Mouse (Mus musculus) heart, embryonic 10.5 days (tissue): ENCODE data around the gene Tnr. TPM values are rescaled to one million over a fixed set of nuclear protein-coding genes. Genes with fewer than 3 reads are reported as not detected.

Source experiments
- DNase-seq: peaks from one replicate; pipeline ENCODE4 v3.0.0-alpha.2; 2017; ENCODE audit warnings: low spot score
- H3K27ac ChIP-seq: fragments of 300-500 bp; sonication (generic); 2 replicates; pipeline ENCODE4 v1.5.1; 2016; ENCODE audit warnings: mild to moderate bottlenecking
- H3K27me3 ChIP-seq: fragments of 300-500 bp; sonication (generic); 2 replicates; pipeline ENCODE4 v1.6.1; 2016; ENCODE audit warnings: mild to moderate bottlenecking; ENCODE audit not compliant: poor library complexity, insufficient read depth, severe bottlenecking
- H3K36me3 ChIP-seq: fragments of 300-500 bp; sonication (generic); 2 replicates; pipeline ENCODE4 v1.6.1; 2016; ENCODE audit warnings: mild to moderate bottlenecking, moderate library complexity
- H3K4me1 ChIP-seq: fragments of 300-500 bp; sonication (generic); 2 replicates; pipeline ENCODE4 v1.6.1; 2016; ENCODE audit warnings: mild to moderate bottlenecking
- H3K4me3 ChIP-seq: fragments of 300-500 bp; sonication (generic); 2 replicates; pipeline ENCODE4 v1.5.1; 2016; ENCODE audit warnings: mild to moderate bottlenecking, moderate library complexity
- H3K9me3 ChIP-seq: fragments of 300-500 bp; sonication (generic); 2 replicates; pipeline ENCODE4 v1.6.1; 2016; ENCODE audit warnings: mild to moderate bottlenecking, moderate library complexity
- WGBS: fragments of 180-500 bp; shearing (Covaris S2); methylation state at CpG from one replicate; pipeline ENCODE4 v1.1.7; 2016; 5-methylcytosine and 5-hydroxymethylcytosine counted together
- polyA plus RNA-seq: library from polyadenylated mRNA; unstranded; fragments of >200 nt; fragmentation: Nextera tagmentation; extraction: Ambion mirVana; gene quantifications from 2 replicates; pipeline ENCODE4 v1.2.1, GENCODE M21; 2016

Tnr gene
- polyA plus RNA-seq, 1 experiment from 2014 or later = 0.04 TPM

DNA sequence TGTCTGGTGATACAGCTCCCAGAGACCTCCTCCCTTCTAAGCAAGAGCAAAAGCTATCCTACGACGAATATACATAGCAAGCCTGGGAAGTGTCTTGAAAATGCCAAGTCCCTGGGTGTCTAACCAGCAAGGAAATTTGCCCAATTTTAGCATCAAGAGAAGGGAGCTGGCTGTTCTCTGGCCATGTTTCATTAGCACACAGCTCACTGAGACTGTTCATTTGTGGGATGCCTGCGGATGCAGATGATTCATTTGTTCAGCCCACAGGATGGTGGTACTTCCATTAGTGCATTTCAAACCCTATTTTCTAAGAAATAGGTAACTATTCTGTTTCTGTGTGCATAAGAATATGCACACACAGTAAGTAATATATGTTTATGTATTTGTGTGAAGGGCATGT, 181.4 kb downstream of the Tnr start:
- no peaks in the 10 kb centered on the region for H3K36me3 ChIP-seq
- no peak for DNase-seq
- H3K4me1 ChIP-seq = no peaks in the 10 kb centered on the region
- no peaks in the 10 kb centered on the region for H3K27me3 ChIP-seq
- no peak overlapping the region for H3K27ac ChIP-seq
- WGBS = 85% methylated on average over 3 of the region's 3 CpGs
- no peak overlapping the region for H3K4me3 ChIP-seq
- no peaks in the 10 kb centered on the region for H3K9me3 ChIP-seq

DNA sequence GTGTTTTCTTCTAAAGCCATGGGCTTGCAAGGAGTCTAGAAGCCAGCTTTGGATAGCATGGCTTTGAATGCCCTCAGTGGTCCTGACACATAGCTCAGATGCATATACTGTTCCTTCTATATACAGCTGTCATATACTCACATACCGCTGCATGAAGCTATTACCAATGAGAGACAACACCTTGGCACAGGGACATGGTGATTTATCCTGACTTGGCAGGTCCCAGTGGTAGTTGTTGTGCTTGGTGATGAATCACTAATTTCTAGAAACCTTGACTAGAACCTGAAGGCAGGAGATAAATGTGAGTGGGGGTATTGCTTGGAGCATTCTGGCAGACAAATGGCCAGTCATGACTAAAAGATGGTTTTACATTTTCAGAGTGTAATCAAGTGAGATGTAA, 192.7 kb downstream of the Tnr start:
- Histone ChIP-seq H3K27me3 (no peaks in the 10 kb centered on the region), H3K4me3 (no peak overlapping the region), H3K4me1 (no peaks in the 10 kb centered on the region), H3K9me3 (no peaks in the 10 kb centered on the region), H3K36me3 (no peaks in the 10 kb centered on the region), H3K27ac (no peak overlapping the region)
- WGBS = 78% methylated on average over 1 of the region's 1 CpGs
- DNase-seq = no peak

DNA sequence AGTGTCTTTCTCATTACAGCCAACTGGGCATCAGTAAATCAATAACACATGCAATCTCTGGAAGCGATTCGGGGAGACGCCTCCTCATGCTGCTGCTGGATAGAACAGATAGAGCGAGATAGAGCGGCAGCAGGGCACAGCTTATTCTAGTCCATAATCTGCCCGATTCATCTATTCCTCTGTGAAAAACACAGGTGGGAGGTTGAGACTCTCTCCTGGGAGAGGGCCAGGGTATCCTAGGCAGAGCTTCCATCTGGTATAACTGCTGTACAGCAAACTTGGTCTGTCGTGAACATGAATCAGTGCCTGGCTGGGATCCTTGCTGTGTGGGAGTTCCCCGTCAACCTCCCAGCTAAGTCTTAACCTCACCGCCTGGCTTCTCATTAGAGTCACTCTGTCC, 193.4 kb downstream of the Tnr start:
- H3K4me1 ChIP-seq = no peaks in the 10 kb centered on the region
- H3K4me3 ChIP-seq = no peak overlapping the region
- DNase-seq = no peak
- H3K36me3 ChIP-seq = no peaks in the 10 kb centered on the region
- no peaks in the 10 kb centered on the region for H3K27me3 ChIP-seq
- no peak overlapping the region for H3K27ac ChIP-seq
- WGBS = 84% methylated on average over 9 of the region's 9 CpGs
- H3K9me3 ChIP-seq = no peaks in the 10 kb centered on the region

- H3K36me3 ChIP-seq = no peaks in the 10 kb centered on the region
- no peaks in the 10 kb centered on the region for H3K4me1 ChIP-seq
- H3K4me3 ChIP-seq = no peak overlapping the region
- no peaks in the 10 kb centered on the region for H3K9me3 ChIP-seq
- H3K27me3 ChIP-seq = no peaks in the 10 kb centered on the region
- no peak overlapping the region for H3K27ac ChIP-seq
- DNase-seq = no peak
- 76% methylated on average over 5 of the region's 5 CpGs for WGBS
Measured at GRCm38 (mm10) chr1:159723733-159724132, 200.2 kb downstream of the Tnr start.

DNA sequence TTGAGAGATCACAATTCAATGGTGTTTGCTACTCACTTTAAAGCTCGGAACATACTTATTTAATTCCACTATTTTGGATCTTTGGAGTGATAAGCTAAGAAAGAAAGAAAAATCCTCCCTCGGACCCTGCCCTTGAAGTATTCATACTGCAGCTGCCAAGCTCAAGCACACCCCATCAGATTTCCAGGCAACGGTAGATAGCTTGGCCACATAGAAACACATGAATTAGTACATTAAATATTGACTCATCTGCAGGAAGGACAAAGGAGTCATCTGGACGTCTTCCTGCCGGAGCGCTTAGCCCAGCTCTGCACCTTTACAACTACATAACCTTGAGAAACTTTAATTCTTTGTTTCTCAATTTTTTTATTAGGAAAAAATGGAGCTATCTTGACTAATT, 205.7 kb downstream of the Tnr start:
- Histone ChIP-seq H3K4me1 (no peaks in the 10 kb centered on the region), H3K36me3 (no peaks in the 10 kb centered on the region), H3K9me3 (no peaks in the 10 kb centered on the region), H3K4me3 (no peak overlapping the region), H3K27ac (no peak overlapping the region), H3K27me3 (no peaks in the 10 kb centered on the region)
- DNase-seq = no peak
- WGBS = 89% methylated on average over 6 of the region's 6 CpGs

GRCm38 (mm10) chr1:159730826-159731225, 207.3 kb downstream of the Tnr start:
- DNase-seq = no peak
- H3K4me1 ChIP-seq = no peaks in the 10 kb centered on the region
- H3K27ac ChIP-seq = no peak overlapping the region
- no peaks in the 10 kb centered on the region for H3K27me3 ChIP-seq
- 55% methylated on average over 4 of the region's 4 CpGs for WGBS
- H3K4me3 ChIP-seq = no peak overlapping the region
- no peaks in the 10 kb centered on the region for H3K36me3 ChIP-seq
- no peaks in the 10 kb centered on the region for H3K9me3 ChIP-seq

GRCm38 (mm10) chr1:159735099-159735498, 211.5 kb downstream of the Tnr start:
- Histone ChIP-seq H3K9me3 (no peaks in the 10 kb centered on the region), H3K27me3 (no peaks in the 10 kb centered on the region), H3K4me1 (no peaks in the 10 kb centered on the region), H3K27ac (no peak overlapping the region), H3K4me3 (no peak overlapping the region), H3K36me3 (no peaks in the 10 kb centered on the region)
- no peak for DNase-seq
- 82% methylated on average over 3 of the region's 3 CpGs for WGBS

- H3K9me3 ChIP-seq = no peaks in the 10 kb centered on the region
- H3K4me1 ChIP-seq = no peaks in the 10 kb centered on the region
- no peak for DNase-seq
- H3K36me3 ChIP-seq = no peaks in the 10 kb centered on the region
- 78% methylated on average over 3 of the region's 3 CpGs for WGBS
- no peak overlapping the region for H3K27ac ChIP-seq
- no peak overlapping the region for H3K4me3 ChIP-seq
- no peaks in the 10 kb centered on the region for H3K27me3 ChIP-seq
Measured at GRCm38 (mm10) chr1:159739478-159739877, 215.9 kb downstream of the Tnr start.

GRCm38 (mm10) chr1:159741237-159742002, 217.9 kb downstream of the Tnr start:
- Histone ChIP-seq H3K27ac (no peak overlapping the region), H3K27me3 (no peaks in the 10 kb centered on the region), H3K4me3 (no peak overlapping the region), H3K9me3 (no peaks in the 10 kb centered on the region), H3K4me1 (no peaks in the 10 kb centered on the region), H3K36me3 (no peaks in the 10 kb centered on the region)
- WGBS = 74% methylated on average over 3 of the region's 3 CpGs
- no peak for DNase-seq

GRCm38 (mm10) chr1:159742003-159742274, 218.4 kb downstream of the Tnr start:
- Histone ChIP-seq H3K4me1 (no peaks in the 10 kb centered on the region), H3K27me3 (no peaks in the 10 kb centered on the region), H3K36me3 (no peaks in the 10 kb centered on the region), H3K27ac (no peak overlapping the region), H3K9me3 (no peaks in the 10 kb centered on the region), H3K4me3 (no peak overlapping the region)
- WGBS = 86% methylated on average over 3 of the region's 3 CpGs
- no peak for DNase-seq

DNA sequence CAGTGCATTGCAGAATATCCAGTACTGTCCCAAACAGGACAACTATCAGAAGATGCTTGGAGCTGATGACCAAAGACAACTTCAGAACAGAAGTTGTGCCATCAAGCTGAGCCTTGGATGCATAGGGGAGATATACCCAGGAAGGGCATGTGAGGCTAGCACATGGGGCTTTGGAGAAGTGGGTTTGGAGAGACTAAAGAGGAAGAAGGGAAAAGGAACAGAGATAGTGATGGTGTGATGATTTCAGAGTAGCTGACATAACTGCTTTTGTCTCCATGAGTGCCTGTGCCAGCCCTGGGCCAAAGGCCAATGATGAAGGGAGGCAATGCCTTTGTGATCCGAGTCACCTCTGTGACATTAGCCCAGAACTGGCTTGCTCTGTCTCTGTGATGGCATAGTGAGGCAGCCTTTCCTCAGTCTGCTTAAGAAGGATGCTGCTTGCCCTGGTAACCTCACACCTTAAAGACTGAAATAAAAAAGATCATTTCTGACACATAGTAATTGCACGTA, 220.2 kb downstream of the Tnr start:
- H3K4me1 ChIP-seq = no peaks in the 10 kb centered on the region
- no peak overlapping the region for H3K27ac ChIP-seq
- H3K36me3 ChIP-seq = no peaks in the 10 kb centered on the region
- WGBS = 79% methylated on average over 2 of the region's 2 CpGs
- no peak overlapping the region for H3K4me3 ChIP-seq
- DNase-seq = no peak
- no peaks in the 10 kb centered on the region for H3K27me3 ChIP-seq
- H3K9me3 ChIP-seq = no peaks in the 10 kb centered on the region

GRCm38 (mm10) chr1:159745311-159745710, 221.7 kb downstream of the Tnr start:
- no peaks in the 10 kb centered on the region for H3K27me3 ChIP-seq
- no peak overlapping the region for H3K4me3 ChIP-seq
- no peaks in the 10 kb centered on the region for H3K9me3 ChIP-seq
- no peaks in the 10 kb centered on the region for H3K4me1 ChIP-seq
- no peaks in the 10 kb centered on the region for H3K36me3 ChIP-seq
- DNase-seq = no peak
- H3K27ac ChIP-seq = no peak overlapping the region
- 86% methylated on average over 2 of the region's 2 CpGs for WGBS

DNA sequence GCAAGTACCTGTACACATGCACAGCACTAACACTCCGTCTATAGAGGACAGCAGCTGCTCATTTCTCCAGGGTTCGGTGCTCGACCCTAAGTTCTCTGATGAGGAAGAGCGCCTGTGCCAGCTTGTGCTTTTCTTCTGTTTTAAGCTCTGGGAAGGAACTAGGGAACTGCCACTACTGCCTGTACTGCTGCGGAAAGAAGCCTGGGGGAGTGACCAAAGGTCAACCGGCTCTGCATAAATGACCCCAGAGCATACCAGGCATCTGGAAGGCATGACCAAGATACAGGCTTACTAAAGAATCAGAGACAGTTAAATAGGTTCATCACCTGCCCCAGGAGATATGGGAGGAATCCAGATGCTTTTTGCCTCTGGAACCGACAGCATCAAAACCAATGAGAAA, 224.4 kb downstream of the Tnr start:
- Histone ChIP-seq H3K9me3 (no peaks in the 10 kb centered on the region), H3K4me3 (no peak overlapping the region), H3K36me3 (no peaks in the 10 kb centered on the region), H3K27ac (no peak overlapping the region), H3K4me1 (0 out of 2 replicates have a peak, but pooled peaks cover 2% of the 10 kb centered on the region), H3K27me3 (no peaks in the 10 kb centered on the region)
- 71% methylated on average over 7 of the region's 7 CpGs for WGBS
- DNase-seq = no peak

- H3K4me1 ChIP-seq = 0 out of 2 replicates have a peak, but pooled peaks cover 2% of the 10 kb centered on the region
- H3K27ac ChIP-seq = no peak overlapping the region
- no peaks in the 10 kb centered on the region for H3K9me3 ChIP-seq
- H3K4me3 ChIP-seq = no peak overlapping the region
- no peaks in the 10 kb centered on the region for H3K27me3 ChIP-seq
- H3K36me3 ChIP-seq = no peaks in the 10 kb centered on the region
- DNase-seq = no peak
- 80% methylated on average over 5 of the region's 5 CpGs for WGBS
Measured at GRCm38 (mm10) chr1:159750411-159750810, 226.8 kb downstream of the Tnr start.
